Mouse (Mus musculus): ENCODE measurements around the gene Bmp8b. TPM values are rescaled to one million over a fixed set of nuclear protein-coding genes. Genes with fewer than 3 reads are reported as not detected.

Bmp8b gene
- polyA plus RNA-seq, 1 experiment from 2014 or later = 0.25 TPM

DNA sequence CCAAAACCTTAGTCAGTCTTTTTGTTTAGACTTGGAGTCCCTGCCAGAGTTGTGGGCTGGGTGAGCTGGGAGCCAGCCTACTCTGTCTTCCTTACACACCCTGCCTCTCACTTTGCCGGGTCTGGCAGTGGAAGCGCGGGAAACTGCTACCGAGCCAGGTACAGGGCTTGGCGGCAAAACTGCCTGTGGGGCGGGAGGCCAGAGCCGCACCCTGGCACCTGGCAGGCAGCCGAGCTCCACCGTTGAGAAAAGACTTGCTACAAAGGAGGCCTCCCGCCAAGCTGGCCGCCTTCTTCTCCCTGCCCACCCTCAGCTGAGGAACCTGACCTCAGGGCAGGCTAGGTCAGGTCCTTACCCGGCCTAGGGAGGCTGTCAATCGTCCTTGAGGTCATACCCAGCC, 24.2 kb upstream of the Bmp8b start:
- WGBS = 43% methylated on average over 13 of the region's 13 CpGs
- H3K9me3 ChIP-seq (ENCODE audit: control insufficient read depth, low read length) = no peaks in the 10 kb centered on the region
- no peak overlapping the region for H3K4me2 ChIP-seq (ENCODE audit: low read length)
- DNase-seq = no peak
- no peaks in the 10 kb centered on the region for H3K27me3 ChIP-seq (ENCODE audit: control insufficient read depth, insufficient read depth, low read length)
- no peaks in the 10 kb centered on the region for H3K4me1 ChIP-seq (ENCODE audit: control insufficient read depth, insufficient read depth, low read length)
- no peaks in the 10 kb centered on the region for H3K36me3 ChIP-seq (ENCODE audit: control insufficient read depth, insufficient read depth, low read length)
- no peak for ATAC-seq (ENCODE audit: low FRiP score, low TSS enrichment)
- no peak overlapping the region for H3K9ac ChIP-seq (replicated peaks; ENCODE audit: low read length)
- H3K27ac ChIP-seq (replicated peaks; ENCODE audit: low read depth, low read length) = no peak overlapping the region
- no peak overlapping the region for H3K4me3 ChIP-seq (replicated peaks; ENCODE audit: low read depth, low read length)

DNA sequence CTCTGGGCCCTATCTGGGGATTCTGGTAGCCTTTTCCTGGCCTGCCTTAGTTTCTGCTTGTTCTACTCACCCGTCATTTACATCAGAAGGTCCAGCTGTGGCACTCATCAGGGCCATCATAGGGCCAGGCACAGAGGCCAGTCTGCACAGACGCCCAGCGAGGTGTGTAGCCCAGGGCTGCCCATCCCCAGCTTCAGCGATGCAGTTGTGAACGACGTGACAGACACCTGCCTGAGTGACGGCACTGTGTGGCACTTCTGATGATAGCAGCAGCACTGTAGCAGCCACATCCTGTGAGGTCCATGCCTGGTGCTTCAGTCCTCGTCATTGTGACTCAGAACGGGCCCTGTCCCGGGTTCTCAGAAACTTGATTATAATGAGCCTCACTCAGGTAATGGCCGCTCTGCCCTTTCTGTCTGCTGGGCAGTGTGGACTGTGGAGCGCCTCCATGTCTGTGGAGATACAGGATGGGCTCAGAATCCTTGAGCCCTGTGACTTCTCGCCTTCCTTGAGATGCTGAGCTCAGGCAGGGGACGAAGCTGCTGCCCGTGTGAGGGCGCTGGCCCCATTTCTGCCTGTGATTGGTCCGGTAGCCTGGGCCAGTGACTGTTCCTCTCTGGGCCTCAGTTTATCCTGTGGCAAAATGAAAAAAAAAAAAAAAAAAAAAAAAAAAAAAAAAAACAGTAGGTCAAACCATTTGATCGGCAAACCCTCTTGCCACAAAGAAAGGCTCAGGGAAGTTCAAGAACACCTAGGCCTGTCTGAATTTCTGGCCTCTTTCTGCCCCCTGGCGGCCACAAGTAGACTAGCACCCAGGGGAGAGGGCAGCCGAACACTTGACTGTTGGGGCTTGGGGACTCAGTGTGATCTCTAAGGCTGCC, 22.4 kb upstream of the Bmp8b start:
- Histone ChIP-seq H3K4me2 (ENCODE audit: low read length) (no peak overlapping the region), H3K9ac (replicated peaks; ENCODE audit: low read length) (no peak overlapping the region), H3K4me1 (ENCODE audit: control insufficient read depth, insufficient read depth, low read length) (no peaks in the 10 kb centered on the region), H3K36me3 (ENCODE audit: control insufficient read depth, insufficient read depth, low read length) (no peaks in the 10 kb centered on the region), H3K9me3 (ENCODE audit: control insufficient read depth, low read length) (no peaks in the 10 kb centered on the region), H3K27me3 (ENCODE audit: control insufficient read depth, insufficient read depth, low read length) (no peaks in the 10 kb centered on the region), H3K4me3 (replicated peaks; ENCODE audit: low read depth, low read length) (no peak overlapping the region), H3K27ac (replicated peaks; ENCODE audit: low read depth, low read length) (no peak overlapping the region)
- 63% methylated on average over 20 of the region's 20 CpGs for WGBS
- ATAC-seq (ENCODE audit: low FRiP score, low TSS enrichment) = peak; percentile 34; the same call in 1 of the 2 replicates
- DNase-seq = peak; percentile 85

DNA sequence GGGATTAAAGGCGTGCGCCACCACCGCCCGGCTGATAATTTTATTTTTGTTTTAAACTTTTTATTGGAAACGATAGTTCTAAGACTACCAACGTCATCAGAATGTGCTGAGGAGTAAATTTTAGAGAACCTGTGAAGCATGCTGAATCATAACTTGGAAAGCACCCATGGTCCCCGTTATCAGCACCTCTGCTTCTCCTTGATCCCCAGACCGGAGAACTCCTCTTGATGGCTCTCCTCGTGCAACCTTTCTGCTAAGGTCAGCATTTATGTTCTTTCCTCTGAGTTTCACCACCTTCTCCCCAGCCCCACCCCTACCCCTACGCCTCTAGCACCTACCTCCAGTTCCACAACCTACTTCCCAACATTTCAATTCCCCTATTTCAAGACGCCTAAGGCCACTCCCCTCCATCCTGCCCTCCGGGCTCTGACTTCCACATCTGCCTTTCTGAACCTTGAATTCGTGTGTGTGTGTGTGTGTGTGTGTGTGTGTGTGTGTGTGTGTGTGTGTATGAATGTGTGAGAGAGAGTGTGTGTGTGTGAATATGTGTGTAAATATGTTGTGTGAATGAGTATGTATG, 21.6 kb upstream of the Bmp8b start:
- no peaks in the 10 kb centered on the region for H3K9me3 ChIP-seq (ENCODE audit: control insufficient read depth, low read length)
- no peaks in the 10 kb centered on the region for H3K27me3 ChIP-seq (ENCODE audit: control insufficient read depth, insufficient read depth, low read length)
- H3K4me3 ChIP-seq (replicated peaks; ENCODE audit: low read depth, low read length) = no peak overlapping the region
- H3K36me3 ChIP-seq (ENCODE audit: control insufficient read depth, insufficient read depth, low read length) = no peaks in the 10 kb centered on the region
- H3K4me1 ChIP-seq (ENCODE audit: control insufficient read depth, insufficient read depth, low read length) = no peaks in the 10 kb centered on the region
- no peak overlapping the region for H3K27ac ChIP-seq (replicated peaks; ENCODE audit: low read depth, low read length)
- WGBS = 67% methylated on average over 13 of the region's 13 CpGs
- no peak for DNase-seq
- no peak overlapping the region for H3K9ac ChIP-seq (replicated peaks; ENCODE audit: low read length)
- ATAC-seq (ENCODE audit: low FRiP score, low TSS enrichment) = no peak
- H3K4me2 ChIP-seq (ENCODE audit: low read length) = no peak overlapping the region

DNA sequence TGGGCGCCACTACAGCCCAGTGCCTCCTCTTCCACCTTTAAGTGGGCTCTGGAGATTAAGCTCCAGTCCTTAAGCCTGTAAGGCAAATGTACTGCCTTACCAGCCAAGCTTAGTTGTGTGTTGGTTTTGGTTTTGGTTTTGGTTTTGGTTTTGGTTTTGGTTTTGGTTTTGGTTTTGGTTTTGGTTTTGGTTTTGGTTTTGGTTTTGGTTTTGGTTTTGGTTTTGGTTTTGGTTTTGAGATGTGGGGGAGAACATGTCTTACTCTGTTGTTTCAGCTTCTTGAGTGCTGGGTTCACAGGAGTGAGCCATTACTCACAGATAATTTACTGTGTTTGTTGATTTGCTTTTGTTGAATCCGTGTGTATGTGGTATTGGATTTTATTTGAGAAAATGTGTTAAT, 19.7 kb upstream of the Bmp8b start:
- Histone ChIP-seq H3K27ac (replicated peaks; ENCODE audit: low read depth, low read length) (no peak overlapping the region), H3K27me3 (ENCODE audit: control insufficient read depth, insufficient read depth, low read length) (no peaks in the 10 kb centered on the region), H3K4me1 (ENCODE audit: control insufficient read depth, insufficient read depth, low read length) (no peaks in the 10 kb centered on the region), H3K4me2 (ENCODE audit: low read length) (no peak overlapping the region), H3K9ac (replicated peaks; ENCODE audit: low read length) (no peak overlapping the region), H3K4me3 (replicated peaks; ENCODE audit: low read depth, low read length) (no peak overlapping the region), H3K36me3 (ENCODE audit: control insufficient read depth, insufficient read depth, low read length) (no peaks in the 10 kb centered on the region), H3K9me3 (ENCODE audit: control insufficient read depth, low read length) (no peaks in the 10 kb centered on the region)
- ATAC-seq (ENCODE audit: low FRiP score, low TSS enrichment) (no peak), DNase-seq (no peak)
- WGBS = 81% methylated on average over 2 of the region's 2 CpGs

DNA sequence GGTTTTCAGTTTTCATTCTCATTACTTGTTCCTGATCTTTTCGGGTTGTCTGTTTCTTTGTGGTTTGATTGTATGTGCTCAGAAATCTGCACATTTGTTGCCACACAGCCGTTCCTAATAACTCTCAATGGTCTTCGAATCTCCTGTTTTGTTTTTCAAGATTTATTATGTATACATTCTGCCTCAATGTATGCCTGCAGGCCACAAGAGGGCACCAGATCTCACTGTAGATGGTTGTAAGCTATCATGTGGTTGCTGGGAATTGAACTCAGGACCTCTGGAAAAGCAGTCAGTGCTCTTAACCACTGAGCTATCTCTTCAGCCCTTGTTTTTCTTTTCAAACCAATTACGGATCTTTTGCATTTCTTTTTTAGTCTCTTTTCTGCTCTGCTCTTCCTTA, 18.6 kb upstream of the Bmp8b start:
- Histone ChIP-seq H3K4me2 (ENCODE audit: low read length) (no peak overlapping the region), H3K4me1 (ENCODE audit: control insufficient read depth, insufficient read depth, low read length) (no peaks in the 10 kb centered on the region), H3K27me3 (ENCODE audit: control insufficient read depth, insufficient read depth, low read length) (no peaks in the 10 kb centered on the region), H3K4me3 (replicated peaks; ENCODE audit: low read depth, low read length) (no peak overlapping the region), H3K9me3 (ENCODE audit: control insufficient read depth, low read length) (no peaks in the 10 kb centered on the region), H3K27ac (replicated peaks; ENCODE audit: low read depth, low read length) (no peak overlapping the region), H3K36me3 (ENCODE audit: control insufficient read depth, insufficient read depth, low read length) (no peaks in the 10 kb centered on the region), H3K9ac (replicated peaks; ENCODE audit: low read length) (no peak overlapping the region)
- no peak for ATAC-seq (ENCODE audit: low FRiP score, low TSS enrichment)
- DNase-seq = no peak
- 94% methylated on average over 4 of the region's 4 CpGs for WGBS

DNA sequence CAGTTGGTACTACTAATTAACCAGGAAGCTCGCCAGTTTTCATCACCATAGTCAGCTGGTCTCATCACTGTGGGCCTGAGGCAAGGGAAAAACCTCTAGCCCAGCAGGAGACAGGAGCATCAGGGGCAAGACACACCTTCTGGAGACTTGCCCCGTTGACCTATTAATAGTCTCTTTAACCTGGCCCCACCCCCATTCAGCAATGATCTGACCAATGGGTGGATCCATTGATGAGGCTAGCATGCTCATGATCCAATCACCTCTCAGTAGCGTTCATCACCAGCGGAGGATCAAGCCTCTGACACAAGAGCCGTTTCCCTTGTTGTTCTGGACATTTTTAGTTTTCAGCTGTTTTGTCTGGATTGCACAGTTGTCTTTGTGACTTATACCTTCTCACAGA, 12.3 kb upstream of the Bmp8b start:
- H3K36me3 ChIP-seq (ENCODE audit: control insufficient read depth, insufficient read depth, low read length) = no peaks in the 10 kb centered on the region
- no peak overlapping the region for H3K4me2 ChIP-seq (ENCODE audit: low read length)
- WGBS = 70% methylated on average over 5 of the region's 5 CpGs
- ATAC-seq (ENCODE audit: low FRiP score, low TSS enrichment) = no peak
- no peaks in the 10 kb centered on the region for H3K4me1 ChIP-seq (ENCODE audit: control insufficient read depth, insufficient read depth, low read length)
- H3K4me3 ChIP-seq (replicated peaks; ENCODE audit: low read depth, low read length) = no peak overlapping the region
- no peak overlapping the region for H3K9ac ChIP-seq (replicated peaks; ENCODE audit: low read length)
- no peaks in the 10 kb centered on the region for H3K9me3 ChIP-seq (ENCODE audit: control insufficient read depth, low read length)
- DNase-seq = no peak
- no peak overlapping the region for H3K27ac ChIP-seq (replicated peaks; ENCODE audit: low read depth, low read length)
- no peaks in the 10 kb centered on the region for H3K27me3 ChIP-seq (ENCODE audit: control insufficient read depth, insufficient read depth, low read length)

DNA sequence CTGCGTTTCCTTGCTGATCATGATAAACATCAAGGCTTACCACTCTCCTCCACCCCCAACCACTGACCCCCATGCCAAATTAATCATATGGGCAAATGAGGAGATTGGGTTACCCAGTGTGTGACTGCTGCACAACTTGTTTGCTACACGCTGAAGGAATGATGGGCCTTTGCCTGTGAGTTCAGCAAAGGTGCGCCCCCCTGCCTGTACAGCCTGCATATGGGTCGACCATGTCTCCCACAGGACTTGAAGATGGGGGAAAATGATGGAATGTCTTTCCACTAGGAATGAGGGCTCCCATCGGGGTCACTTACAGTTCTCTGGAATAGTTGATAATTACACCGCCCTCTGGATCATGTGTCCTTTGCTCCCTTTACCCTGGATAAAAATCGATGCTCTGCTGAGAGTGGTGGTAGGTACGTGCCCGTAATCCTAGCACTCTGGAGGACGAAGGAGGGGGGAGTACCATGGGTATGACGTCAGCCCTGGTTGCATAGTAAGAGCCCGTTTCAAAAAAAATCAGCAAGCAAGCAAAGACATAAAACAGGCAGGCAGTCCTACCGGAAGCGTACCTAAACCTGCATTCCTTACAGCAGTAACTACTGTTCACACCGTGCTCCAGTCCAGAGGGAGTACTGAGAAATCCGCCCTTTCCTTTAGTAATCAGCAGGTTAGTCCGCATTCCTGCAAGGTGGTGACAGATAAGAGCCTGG, 11.7 kb upstream of the Bmp8b start:
- H3K4me2 ChIP-seq (ENCODE audit: low read length) = peak overlapping the region; percentile 10; the same call in 1 of the 2 replicates
- H3K36me3 ChIP-seq (ENCODE audit: control insufficient read depth, insufficient read depth, low read length) = no peaks in the 10 kb centered on the region
- no peak overlapping the region for H3K27ac ChIP-seq (replicated peaks; ENCODE audit: low read depth, low read length)
- no peak for ATAC-seq (ENCODE audit: low FRiP score, low TSS enrichment)
- no peak overlapping the region for H3K9ac ChIP-seq (replicated peaks; ENCODE audit: low read length)
- 73% methylated on average over 17 of the region's 17 CpGs for WGBS
- H3K4me3 ChIP-seq (replicated peaks; ENCODE audit: low read depth, low read length) = no peak overlapping the region
- H3K4me1 ChIP-seq (ENCODE audit: control insufficient read depth, insufficient read depth, low read length) = no peaks in the 10 kb centered on the region
- H3K27me3 ChIP-seq (ENCODE audit: control insufficient read depth, insufficient read depth, low read length) = no peaks in the 10 kb centered on the region
- no peak for DNase-seq
- H3K9me3 ChIP-seq (ENCODE audit: control insufficient read depth, low read length) = no peaks in the 10 kb centered on the region

DNA sequence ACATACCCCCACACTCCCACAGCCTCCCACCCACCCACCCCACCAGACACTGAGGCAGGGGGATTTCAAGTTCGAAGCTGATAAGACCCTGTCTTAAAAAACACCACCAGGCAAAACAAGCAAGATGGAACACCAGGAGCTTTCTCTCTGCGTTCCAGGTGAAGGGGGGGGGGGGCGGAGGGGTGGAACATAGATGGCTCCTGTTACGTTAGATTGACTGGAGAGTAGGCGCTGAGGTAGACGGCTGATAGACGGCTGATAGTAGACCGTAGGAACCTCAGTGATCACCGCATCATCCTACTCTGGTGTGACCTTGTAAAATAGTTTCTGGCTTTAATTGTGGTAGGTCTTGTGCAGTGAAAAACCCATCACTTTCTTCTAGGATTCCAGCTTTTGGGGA, 11.1 kb upstream of the Bmp8b start:
- no peak overlapping the region for H3K4me2 ChIP-seq (ENCODE audit: low read length)
- no peak overlapping the region for H3K4me3 ChIP-seq (replicated peaks; ENCODE audit: low read depth, low read length)
- H3K36me3 ChIP-seq (ENCODE audit: control insufficient read depth, insufficient read depth, low read length) = no peaks in the 10 kb centered on the region
- H3K27ac ChIP-seq (replicated peaks; ENCODE audit: low read depth, low read length) = no peak overlapping the region
- ATAC-seq (ENCODE audit: low FRiP score, low TSS enrichment) = no peak
- H3K27me3 ChIP-seq (ENCODE audit: control insufficient read depth, insufficient read depth, low read length) = no peaks in the 10 kb centered on the region
- no peak overlapping the region for H3K9ac ChIP-seq (replicated peaks; ENCODE audit: low read length)
- H3K4me1 ChIP-seq (ENCODE audit: control insufficient read depth, insufficient read depth, low read length) = no peaks in the 10 kb centered on the region
- WGBS = 79% methylated on average over 9 of the region's 9 CpGs
- DNase-seq = no peak
- H3K9me3 ChIP-seq (ENCODE audit: control insufficient read depth, low read length) = no peaks in the 10 kb centered on the region

Measured in midbrain, embryonic 14.5 days (tissue).